Mouse (Mus musculus) kidney, postnatal 0 days (tissue): ENCODE results near the gene Ncaph2. TPM values are rescaled to one million over a fixed set of nuclear protein-coding genes. Genes with fewer than 3 reads are reported as not detected.

ENCODE experiments used
- ATAC-seq: fragments of 200-750 bp; cut with Nextera tagmentation; replicated peaks from 2 replicates; pipeline ENCODE4 v1.8.0; 2017; ENCODE audit warnings: low read depth, moderate number of reproducible peaks, moderate TSS enrichment, moderate library complexity; ENCODE audit not compliant: low FRiP score
- DNase-seq: peaks from one replicate; pipeline ENCODE4 v3.0.0-alpha.2; 2016; ENCODE audit warnings: low spot score
- H3K27ac ChIP-seq: fragments of 300-500 bp; sonication (generic); 2 replicates; pipeline ENCODE4 v1.5.1; 2014; ENCODE audit warnings: mild to moderate bottlenecking
- H3K27me3 ChIP-seq: fragments of 300-500 bp; sonication (generic); 2 replicates; pipeline ENCODE4 v1.6.1; 2014; ENCODE audit warnings: low read length, mixed read lengths; ENCODE audit not compliant: insufficient read depth
- H3K36me3 ChIP-seq: fragments of 300-500 bp; sonication (generic); 2 replicates; pipeline ENCODE4 v1.6.1; 2014; ENCODE audit warnings: low read length, mixed read lengths; ENCODE audit not compliant: insufficient read depth
- H3K4me1 ChIP-seq: fragments of 300-500 bp; sonication (generic); replicated peaks from 2 replicates; pipeline ENCODE4 v1.6.1; 2014; ENCODE audit warnings: antibody characterized with exemption, low read length, mixed read lengths; ENCODE audit not compliant: insufficient read depth
- H3K4me2 ChIP-seq: fragments of 300-500 bp; sonication (generic); 2 replicates; pipeline ENCODE4 v1.6.1; 2014; ENCODE audit warnings: mild to moderate bottlenecking, low read length, moderate library complexity, mixed read lengths
- H3K4me3 ChIP-seq: fragments of 300-500 bp; sonication (generic); replicated peaks from 2 replicates; pipeline ENCODE4 v1.5.1; 2014; ENCODE audit warnings: low read depth, low read length
- H3K9ac ChIP-seq: fragments of 300-500 bp; sonication (generic); 2 replicates; pipeline ENCODE4 v1.6.1; 2014; ENCODE audit warnings: low read depth, low read length
- H3K9me3 ChIP-seq: fragments of 300-500 bp; sonication (generic); replicated peaks from 2 replicates; pipeline ENCODE4 v1.6.1; 2016; ENCODE audit warnings: low read length, inconsistent platforms, mixed read lengths
- CTCF ChIP-seq: IDR thresholded peaks from 2 replicates; pipeline ENCODE4 v1.5.1; 2016; ENCODE audit warnings: antibody characterized with exemption, low read depth, mild to moderate bottlenecking, moderate library complexity
- WGBS: fragments of 180-500 bp; shearing (Covaris S2); extraction: QIAGEN DNeasy Blood & Tissue Kit; methylation state at CpG from one replicate; pipeline ENCODE4 v1.1.7; 2014; 5-methylcytosine and 5-hydroxymethylcytosine counted together
- polyA plus RNA-seq: library from polyadenylated mRNA; unstranded; fragments of >200 nt; fragmentation: Nextera tagmentation; extraction: Ambion mirVana; gene quantifications from 2 replicates; pipeline ENCODE4 v1.2.1, GENCODE M21; 2015

The Ncaph2 gene
- polyA plus RNA-seq, 1 experiment from 2014 or later = 100 TPM

- 83% methylated on average over 3 of the region's 3 CpGs for WGBS
- H3K9ac ChIP-seq = no peak overlapping the region
- ATAC-seq = no peak
Observed at GRCm38 (mm10) chr15:89340136-89340535, 15.4 kb upstream of the Ncaph2 start.

GRCm38 (mm10) chr15:89341678-89342077 is 13.8 kb upstream of the Ncaph2 start:
- TF ChIP-seq CTCF = peak; percentile 24; the same call in 1 of the 2 replicates
- no peak for ATAC-seq
- no peaks in the 10 kb centered on the region for H3K4me1 ChIP-seq

More at GRCm38 (mm10) chr15:89340136-89340535, 15.4 kb upstream of the Ncaph2 start:
- Histone ChIP-seq H3K27me3 (no peaks in the 10 kb centered on the region), H3K4me3 (no peak overlapping the region), H3K9me3 (no peaks in the 10 kb centered on the region), H3K36me3 (no peaks in the 10 kb centered on the region), H3K4me1 (no peaks in the 10 kb centered on the region), H3K4me2 (no peak overlapping the region), H3K27ac (no peak overlapping the region)
- no peak for TF ChIP-seq CTCF
- no peak for DNase-seq

GRCm38 (mm10) chr15:89343325-89343724 is 12.2 kb upstream of the Ncaph2 start:
- DNase-seq (no peak), ATAC-seq (no peak)
- Histone ChIP-seq H3K36me3 (no peaks in the 10 kb centered on the region), H3K4me1 (no peaks in the 10 kb centered on the region), H3K27me3 (no peaks in the 10 kb centered on the region), H3K4me2 (no peak overlapping the region), H3K4me3 (no peak overlapping the region), H3K9me3 (no peaks in the 10 kb centered on the region), H3K9ac (no peak overlapping the region), H3K27ac (no peak overlapping the region)
- 90% methylated on average over 3 of the region's 3 CpGs for WGBS
- TF ChIP-seq CTCF = peak; percentile 50

More at GRCm38 (mm10) chr15:89341678-89342077, 13.8 kb upstream of the Ncaph2 start:
- Histone ChIP-seq H3K36me3 (no peaks in the 10 kb centered on the region), H3K27me3 (no peaks in the 10 kb centered on the region), H3K4me3 (no peak overlapping the region), H3K27ac (no peak overlapping the region), H3K9me3 (no peaks in the 10 kb centered on the region), H3K9ac (no peak overlapping the region), H3K4me2 (no peak overlapping the region)
- 19% methylated on average over 1 of the region's 1 CpGs for WGBS
- no peak for DNase-seq

- WGBS = 74% methylated on average over 5 of the region's 5 CpGs
- Histone ChIP-seq H3K36me3 (peaks cover 31% of the 10 kb centered on the region), H3K4me1 (no peaks in the 10 kb centered on the region; the same call in 1 of the 2 replicates), H3K4me2 (no peak overlapping the region), H3K27ac (no peak overlapping the region), H3K9ac (no peak overlapping the region), H3K27me3 (no peaks in the 10 kb centered on the region), H3K4me3 (no peak overlapping the region), H3K9me3 (no peaks in the 10 kb centered on the region)
- ATAC-seq (no peak), DNase-seq (peak; percentile 22)
- no peak for TF ChIP-seq CTCF
Observed at GRCm38 (mm10) chr15:89350447-89350846, 5.1 kb upstream of the Ncaph2 start.

- DNase-seq (no peak), ATAC-seq (no peak)
- Histone ChIP-seq H3K9me3 (no peaks in the 10 kb centered on the region), H3K4me1 (no peaks in the 10 kb centered on the region; the same call in 1 of the 2 replicates), H3K27me3 (no peaks in the 10 kb centered on the region), H3K4me2 (no peak overlapping the region), H3K36me3 (peaks cover 31% of the 10 kb centered on the region), H3K27ac (no peak overlapping the region), H3K9ac (no peak overlapping the region), H3K4me3 (no peak overlapping the region)
- WGBS = 92% methylated on average over 15 of the region's 15 CpGs
- no peak for TF ChIP-seq CTCF
Observed at GRCm38 (mm10) chr15:89351302-89351701, 4.2 kb upstream of the Ncaph2 start.

- no peak for ATAC-seq
- Histone ChIP-seq H3K4me3 (no peak overlapping the region), H3K9me3 (no peaks in the 10 kb centered on the region), H3K9ac (no peak overlapping the region), H3K36me3 (peaks cover 31% of the 10 kb centered on the region), H3K4me1 (no peaks in the 10 kb centered on the region; the same call in 1 of the 2 replicates), H3K27ac (no peak overlapping the region), H3K4me2 (no peak overlapping the region), H3K27me3 (no peaks in the 10 kb centered on the region)
- no peak for DNase-seq
- 94% methylated on average over 14 of the region's 14 CpGs for WGBS
- TF ChIP-seq CTCF = no peak
Observed at GRCm38 (mm10) chr15:89352054-89352453, 3.5 kb upstream of the Ncaph2 start.

GRCm38 (mm10) chr15:89352795-89353194 is 2.7 kb upstream of the Ncaph2 start:
- ATAC-seq = no peak
- no peak overlapping the region for H3K4me2 ChIP-seq
- H3K27me3 ChIP-seq = no peaks in the 10 kb centered on the region
- H3K4me3 ChIP-seq = no peak overlapping the region
- no peak for DNase-seq
- no peak overlapping the region for H3K9ac ChIP-seq
- TF ChIP-seq CTCF = no peak
- peaks cover 31% of the 10 kb centered on the region for H3K36me3 ChIP-seq
- no peak overlapping the region for H3K27ac ChIP-seq
- 98% methylated on average over 12 of the region's 12 CpGs for WGBS
- H3K9me3 ChIP-seq = no peaks in the 10 kb centered on the region
- no peaks in the 10 kb centered on the region; the same call in 1 of the 2 replicates for H3K4me1 ChIP-seq
